Mouse (Mus musculus) spleen, adult 2 months (tissue): ENCODE data around the gene Gm20441. TPM values are rescaled to one million over a fixed set of nuclear protein-coding genes. Genes with fewer than 3 reads are reported as not detected.

ENCODE experiments used
- DNase-seq, 2 experiments: peaks; one replicate each; pipeline versions ENCODE4 v3.0.0 to v3.0.0-alpha.2; 2012 to 2021; ENCODE audit warnings: low spot score in 2 of 2, low read depth in 1 of 2
- H3K27ac ChIP-seq: fragments of 200-500 bp; 2 replicates; pipeline ENCODE4 v1.5.1; 2012; ENCODE audit warnings: low read length, inconsistent platforms; ENCODE audit not compliant: insufficient read depth
- H3K27me3 ChIP-seq: fragments of 200-500 bp; 2 replicates; pipeline ENCODE4 v1.6.1; 2012; ENCODE audit warnings: mild to moderate bottlenecking, moderate library complexity, low read length, inconsistent platforms; ENCODE audit not compliant: control insufficient read depth, insufficient read depth
- H3K36me3 ChIP-seq: fragments of 200-500 bp; 2 replicates; pipeline ENCODE4 v1.6.1; 2012; ENCODE audit warnings: mild to moderate bottlenecking, low read length, inconsistent platforms; ENCODE audit not compliant: control insufficient read depth, insufficient read depth
- H3K4me1 ChIP-seq: fragments of 200-500 bp; 2 replicates; pipeline ENCODE4 v1.6.1; 2011; ENCODE audit warnings: inconsistent platforms; ENCODE audit not compliant: control insufficient read depth, insufficient read depth, insufficient read length
- H3K4me3 ChIP-seq: fragments of 200-500 bp; 2 replicates; pipeline ENCODE4 v1.5.1; 2011; ENCODE audit warnings: mild to moderate bottlenecking, inconsistent platforms; ENCODE audit not compliant: insufficient read depth, insufficient read length; ENCODE audit errors: extremely low read depth
- CTCF ChIP-seq: fragments of 200-500 bp; IDR thresholded peaks from 2 replicates; pipeline ENCODE4 v1.5.1; 2011; ENCODE audit warnings: mild to moderate bottlenecking, inconsistent platforms; ENCODE audit not compliant: insufficient read depth, insufficient read length, insufficient replicate concordance; ENCODE audit errors: extremely low read depth
- POLR2A ChIP-seq: fragments of 200-500 bp; IDR thresholded peaks from 2 replicates; pipeline ENCODE4 v1.6.1; 2011; ENCODE audit warnings: low read depth, low read length, inconsistent platforms
- WGBS: fragments of 180-500 bp; shearing (Covaris S2); methylation state at CpG from one replicate; pipeline ENCODE4 v1.1.7; 2018; 5-methylcytosine and 5-hydroxymethylcytosine counted together
- polyA plus RNA-seq: library from polyadenylated mRNA; depleted of rRNA; stranded (reverse); fragments of >200 nt; gene quantifications from 2 replicates; pipeline ENCODE4 v1.2.3, GENCODE M21; 2012; rRNA removed

Gene Gm20441
- not detected in 2 replicates for polyA plus RNA-seq

- H3K36me3 ChIP-seq: no peaks in the 10 kb centered on the region
- DNase-seq: peak; percentile 18 to 23
- 1% methylated on average over 28 of the region's 28 CpGs for WGBS
- TF ChIP-seq CTCF: no peak
- TF ChIP-seq POLR2A: no peak
- no peaks in the 10 kb centered on the region; the same call in 1 of the 2 replicates for H3K4me1 ChIP-seq
- 0 out of 2 replicates have a peak within 1 kb of the TSS, but pooled peaks have one; percentile 43 for H3K27ac ChIP-seq
- peak within 1 kb of the TSS; percentile 61 for H3K4me3 ChIP-seq
- H3K27me3 ChIP-seq: no peaks in the 10 kb centered on the region
Observed at GRCm38 (mm10) chr10:75780769-75781578, at the start of gene Gm20441, which contains the start of gene Gstt3. Gene Gm20441, minus strand, starts transcription at chr10:75780954. Gene Gstt3, minus strand, starts transcription at chr10:75781414.

DNA sequence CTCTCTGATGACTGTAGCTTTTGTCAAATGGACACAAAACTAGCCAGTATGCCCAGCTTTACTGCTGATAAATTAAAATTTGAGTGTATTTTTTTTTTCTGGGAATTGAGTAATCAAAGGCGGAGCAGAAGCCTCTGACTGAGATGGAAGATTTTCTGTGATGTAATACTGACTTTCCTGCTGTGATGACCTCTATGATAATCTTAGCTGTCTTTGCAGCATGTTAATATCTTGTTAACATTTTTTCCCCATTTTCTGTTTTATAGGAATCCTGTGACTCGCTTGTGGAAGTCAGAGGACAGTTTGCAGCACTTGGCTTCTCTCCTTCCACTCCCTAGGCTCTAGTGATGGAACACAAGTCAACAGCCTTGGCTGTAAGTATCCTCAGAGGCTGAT is 49.5 kb upstream of the Gm20441 start:
- Histone ChIP-seq H3K27ac (no peak overlapping the region), H3K36me3 (no peaks in the 10 kb centered on the region), H3K27me3 (no peaks in the 10 kb centered on the region), H3K4me1 (0 out of 2 replicates have a peak, but pooled peaks cover 5% of the 10 kb centered on the region), H3K4me3 (no peak overlapping the region)
- 80% methylated on average over 2 of the region's 2 CpGs for WGBS
- DNase-seq: no peak
- no peak for TF ChIP-seq POLR2A
- TF ChIP-seq CTCF: no peak

DNA sequence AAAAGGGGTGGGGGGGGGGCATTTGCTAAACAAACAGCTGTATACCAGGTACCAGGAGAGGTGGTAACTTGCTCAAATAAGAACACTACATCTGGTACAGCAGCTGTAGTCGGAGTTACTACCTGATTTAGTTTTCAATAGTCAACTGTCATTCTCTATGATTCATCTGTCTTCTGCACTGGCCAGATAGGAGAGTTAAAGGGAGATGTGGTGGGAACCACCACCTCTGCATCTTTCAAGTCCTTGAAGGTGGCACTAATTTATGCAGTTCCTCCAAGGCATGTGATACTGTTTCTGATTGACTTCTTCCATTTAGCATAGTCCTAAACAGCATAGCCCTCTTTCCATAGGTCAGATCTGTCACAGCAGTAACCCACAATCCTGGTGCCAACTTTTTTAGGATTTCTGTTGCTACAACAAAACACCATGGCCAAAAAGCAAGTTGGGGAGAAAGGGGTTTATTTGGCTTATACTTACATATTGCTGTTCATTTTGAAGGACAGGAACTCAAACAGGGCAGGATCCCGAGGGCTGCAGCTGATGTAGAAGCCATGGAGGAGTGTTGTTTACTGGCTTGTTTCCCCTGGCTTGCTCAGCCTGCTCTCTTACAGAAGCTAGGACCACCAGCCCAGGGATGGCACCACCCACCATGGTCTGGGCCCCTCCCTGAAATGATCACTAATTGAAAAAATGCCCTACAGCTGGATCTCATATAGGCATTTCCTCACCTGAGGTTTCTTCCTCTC is 48.9 kb upstream of the Gm20441 start:
- Histone ChIP-seq H3K27me3 (no peaks in the 10 kb centered on the region), H3K4me1 (0 out of 2 replicates have a peak, but pooled peaks cover 5% of the 10 kb centered on the region), H3K36me3 (no peaks in the 10 kb centered on the region), H3K4me3 (no peak overlapping the region), H3K27ac (no peak overlapping the region)
- WGBS: 70% methylated on average over 2 of the region's 2 CpGs
- TF ChIP-seq CTCF (no peak), POLR2A (no peak)
- DNase-seq: no peak

GRCm38 (mm10) chr10:75828500-75828931 is 47.8 kb upstream of the Gm20441 start:
- Histone ChIP-seq H3K27ac (no peak overlapping the region), H3K4me1 (0 out of 2 replicates have a peak, but pooled peaks cover 4% of the 10 kb centered on the region), H3K36me3 (no peaks in the 10 kb centered on the region), H3K27me3 (no peaks in the 10 kb centered on the region), H3K4me3 (no peak overlapping the region)
- no peak for DNase-seq
- TF ChIP-seq CTCF (no peak), POLR2A (no peak)

DNA sequence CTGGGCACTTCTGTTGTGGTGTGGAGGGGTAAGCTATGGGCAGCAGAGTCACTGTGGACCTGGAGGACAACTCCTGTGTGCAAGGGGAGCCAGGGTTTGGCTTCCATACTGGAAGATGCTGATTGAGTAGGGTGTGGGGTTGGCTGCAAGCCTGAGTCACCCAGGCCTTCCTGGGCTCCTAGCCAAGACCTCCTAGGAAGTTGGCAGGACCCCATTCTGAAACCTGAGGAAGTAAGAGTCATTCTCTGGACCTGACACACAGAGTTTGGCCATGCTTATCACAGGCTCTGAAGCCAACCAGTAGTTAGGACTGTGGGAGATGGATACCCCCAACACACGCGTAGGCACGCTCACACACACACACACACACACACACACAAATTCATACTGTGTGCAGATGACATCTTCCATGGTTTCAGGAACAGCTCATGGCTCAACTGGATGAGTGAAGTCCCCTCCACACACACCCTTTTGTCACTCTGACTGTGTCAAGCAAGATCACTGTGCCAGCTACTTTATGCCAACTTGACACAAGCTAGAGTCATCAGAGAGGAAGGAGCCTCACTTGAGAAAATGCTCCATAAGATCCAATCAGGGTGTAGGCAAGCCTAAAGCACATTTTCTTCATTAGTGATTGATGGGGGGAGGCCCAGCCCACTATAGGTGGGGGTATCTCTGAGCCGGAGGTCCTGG is 47.1 kb upstream of the Gm20441 start:
- DNase-seq: no peak
- Histone ChIP-seq H3K27me3 (no peaks in the 10 kb centered on the region), H3K4me3 (no peak overlapping the region), H3K4me1 (no peaks in the 10 kb centered on the region), H3K36me3 (no peaks in the 10 kb centered on the region), H3K27ac (no peak overlapping the region)
- TF ChIP-seq POLR2A (no peak), CTCF (no peak)
- WGBS: 92% methylated on average over 4 of the region's 4 CpGs

GRCm38 (mm10) chr10:75824530-75824929 is 43.8 kb upstream of the Gm20441 start:
- H3K27ac ChIP-seq: no peak overlapping the region
- no peak for TF ChIP-seq CTCF
- no peak for TF ChIP-seq POLR2A
- H3K4me1 ChIP-seq: no peaks in the 10 kb centered on the region
- WGBS: 49% methylated on average over 4 of the region's 4 CpGs
- H3K36me3 ChIP-seq: no peaks in the 10 kb centered on the region
- no peaks in the 10 kb centered on the region for H3K27me3 ChIP-seq
- no peak for DNase-seq
- no peak overlapping the region for H3K4me3 ChIP-seq
